Mouse (Mus musculus) ES-Bruce4 (cell line): ENCODE results near the gene Oat.

Experiments
- CTCF ChIP-seq: IDR thresholded peaks from one replicate; pipeline ENCODE4 v1.8.1; 2011; ENCODE audit warnings: low read depth, low read length
- POLR2A ChIP-seq: IDR thresholded peaks from one replicate; pipeline ENCODE4 v1.8.1; 2011; ENCODE audit warnings: low read length; ENCODE audit not compliant: insufficient read depth

- TF ChIP-seq POLR2A (no peak), CTCF (no peak)
Measured at GRCm38 (mm10) chr7:132611530-132611929, 35.3 kb upstream of the Oat start.
